9 mouse cellular contexts compared by ENCODE assay signal in the genomic region with DNA sequence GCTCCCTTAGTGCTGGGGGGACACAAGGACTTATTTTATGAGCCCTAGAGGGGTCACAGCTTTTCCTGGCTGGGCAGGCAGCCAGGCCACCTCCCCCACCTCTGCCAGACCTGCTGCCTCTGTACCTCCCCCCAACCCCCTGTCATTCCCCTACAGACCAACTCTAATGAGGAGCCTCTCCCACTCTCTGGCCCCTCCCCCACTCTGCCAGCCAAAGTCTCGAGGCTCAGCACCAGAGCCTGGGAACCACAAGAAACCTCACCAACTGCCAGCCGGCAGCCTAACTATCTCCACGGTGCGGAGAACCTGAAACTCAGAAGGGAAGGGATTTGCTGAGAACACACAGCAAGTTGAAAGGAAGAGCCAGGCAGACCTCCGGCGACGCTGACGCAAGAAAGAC. TPM values are rescaled to one million over a fixed set of nuclear protein-coding genes. Genes with fewer than 3 reads are reported as not detected.
DNase-seq lines count a peak whose midpoint lies in the region; ATAC-seq and TF ChIP-seq lines count a peak whose summit lies in the region.
"Had no signal": no experiment of that assay in that cellular context is flagged by ENCODE, and none has a peak within 500 bp of the region (broad histone marks: within the 10 kb centered on the region; RNA-seq: fewer than 3 reads in every experiment).

No protein-coding gene starts in this region.

- no peak for TF ChIP-seq POLR2A in lung, adult 2 months (IDR thresholded peaks at IDR 0.05; ENCODE audit: borderline replicate concordance, extremely low read depth, low read depth, low read length)

- no peak overlapping the region for H3K27ac ChIP-seq in lung, embryonic 14.5 days (ENCODE audit: low read depth)
- H3K27ac ChIP-seq in embryonic facial prominence, embryonic 15.5 days (replicated peaks): no peak overlapping the region
- no peak overlapping the region for H3K27ac ChIP-seq in intestine, embryonic 16.5 days (ENCODE audit: low read length)
- 0 out of 2 replicates have a peak overlapping the region, but pooled peaks have one; percentile 3 for H3K27ac ChIP-seq in neural tube, embryonic 14.5 days (ENCODE audit: low read depth, low read length)

- 5% methylated on average over 8 of the region's 8 CpGs for WGBS in lung, embryonic 14.5 days
- WGBS in lung, adult 2 months: 22% methylated on average over 8 of the region's 8 CpGs
- WGBS in embryonic facial prominence, embryonic 15.5 days: 2% methylated on average over 8 of the region's 8 CpGs
- 3% methylated on average over 8 of the region's 8 CpGs for whole genome bisulfite sequencing in intestine, embryonic 16.5 days
- WGBS in neural tube, embryonic 14.5 days: under 1% methylated on average over 8 of the region's 8 CpGs

- H3K4me3 ChIP-seq in lung, embryonic 14.5 days (ENCODE audit: low read depth, low read length): no peak overlapping the region
- no peak overlapping the region for H3K4me3 ChIP-seq in lung, adult 2 months (replicated peaks; ENCODE audit: extremely low read depth, low read depth, low read length)
- H3K4me3 ChIP-seq in embryonic facial prominence, embryonic 15.5 days (replicated peaks): 0 out of 2 replicates have a peak overlapping the region, but pooled peaks have one; percentile 7
- H3K4me3 ChIP-seq in intestine, embryonic 16.5 days (ENCODE audit: low read length): no peak overlapping the region
- no peak overlapping the region for H3K4me3 ChIP-seq in neural tube, embryonic 14.5 days (ENCODE audit: low read depth, low read length)

- no peak overlapping the region for H3K9ac ChIP-seq in lung, embryonic 14.5 days
- no peak overlapping the region for H3K9ac ChIP-seq in embryonic facial prominence, embryonic 15.5 days
- peak overlapping the region; percentile 15; the same call in 1 of the 2 replicates for H3K9ac ChIP-seq in intestine, embryonic 16.5 days (ENCODE audit: low read depth, low read length)
- H3K9ac ChIP-seq in neural tube, embryonic 14.5 days (replicated peaks; ENCODE audit: low read depth, low read length): 0 out of 2 replicates have a peak overlapping the region, but pooled peaks have one; percentile 21

- ATAC-seq in lung, embryonic 14.5 days (ENCODE audit: insufficient read depth): no peak
- ATAC-seq in embryonic facial prominence, embryonic 15.5 days (ENCODE audit: insufficient number of reproducible peaks, low FRiP score, low TSS enrichment, low read depth): no peak
- ATAC-seq in intestine, embryonic 16.5 days: no peak
- ATAC-seq in neural tube, embryonic 14.5 days (ENCODE audit: low read depth): no peak
- ATAC-seq in megakaryocyte progenitor cell, adult 5-6 weeks (replicated peaks; ENCODE audit: poor library complexity): no peak
- no peak for ATAC-seq in inflammation-experienced regulatory T-cells, adult 6 months

- H3K4me2 ChIP-seq in lung, embryonic 14.5 days: peak overlapping the region; percentile 19; the same call in 1 of the 2 replicates
- peak overlapping the region; percentile 21; the same call in 1 of the 2 replicates for H3K4me2 ChIP-seq in embryonic facial prominence, embryonic 15.5 days (replicated peaks)
- peak overlapping the region; percentile 20; the same call in 1 of the 2 replicates for H3K4me2 ChIP-seq in intestine, embryonic 16.5 days (ENCODE audit: low read depth, low read length)
- H3K4me2 ChIP-seq in neural tube, embryonic 14.5 days (ENCODE audit: low read depth, low read length): peak overlapping the region; percentile 28; the same call in 1 of the 2 replicates

- DNase-seq in lung, embryonic 14.5 days: peak; percentile 19
- DNase-seq in lung, adult 2 months: no peak
- no peak for DNase-seq in cerebellum, adult 8-10 months

- TF ChIP-seq CTCF in lung, embryonic 14.5 days (IDR thresholded peaks at IDR 0.05; ENCODE audit: low read depth): no peak
- TF ChIP-seq CTCF in lung, adult 2 months (IDR thresholded peaks at IDR 0.05; ENCODE audit: insufficient read depth, low read length): no peak

- H3K9me3 ChIP-seq in lung, embryonic 14.5 days (ENCODE audit: low read depth, low read length): no peaks in the 10 kb centered on the region
- H3K9me3 ChIP-seq in embryonic facial prominence, embryonic 15.5 days (replicated peaks): no peaks in the 10 kb centered on the region
- no peaks in the 10 kb centered on the region for H3K9me3 ChIP-seq in intestine, embryonic 16.5 days (ENCODE audit: control insufficient read depth, low read length)
- no peaks in the 10 kb centered on the region for H3K9me3 ChIP-seq in neural tube, embryonic 14.5 days (ENCODE audit: control insufficient read depth, low read length)

- no peaks in the 10 kb centered on the region for H3K4me1 ChIP-seq in lung, embryonic 14.5 days (ENCODE audit: insufficient read depth)
- H3K4me1 ChIP-seq in lung, adult 2 months (ENCODE audit: control insufficient read depth, insufficient read depth, low read length): no peaks in the 10 kb centered on the region
- peaks cover 43% of the 10 kb centered on the region for H3K4me1 ChIP-seq in embryonic facial prominence, embryonic 15.5 days
- peaks cover 9% of the 10 kb centered on the region for H3K4me1 ChIP-seq in intestine, embryonic 16.5 days (ENCODE audit: control insufficient read depth, insufficient read depth, low read length)
- H3K4me1 ChIP-seq in neural tube, embryonic 14.5 days (ENCODE audit: control insufficient read depth, insufficient read depth, low read length): peaks cover 7% of the 10 kb centered on the region; the same call in 1 of the 2 replicates

- peaks cover 4% of the 10 kb centered on the region; the same call in 1 of the 2 replicates for H3K27me3 ChIP-seq in lung, embryonic 14.5 days (ENCODE audit: insufficient read depth, low read length)
- H3K27me3 ChIP-seq in embryonic facial prominence, embryonic 15.5 days: peaks cover 2% of the 10 kb centered on the region; the same call in 1 of the 2 replicates
- no peaks in the 10 kb centered on the region for H3K27me3 ChIP-seq in intestine, embryonic 16.5 days (replicated peaks; ENCODE audit: control insufficient read depth, insufficient read depth, low read length)
- no peaks in the 10 kb centered on the region for H3K27me3 ChIP-seq in neural tube, embryonic 14.5 days (ENCODE audit: control insufficient read depth, insufficient read depth, low read length)

- H3K36me3 ChIP-seq in lung, embryonic 14.5 days (ENCODE audit: insufficient read depth): no peaks in the 10 kb centered on the region
- no peaks in the 10 kb centered on the region for H3K36me3 ChIP-seq in embryonic facial prominence, embryonic 15.5 days
- no peaks in the 10 kb centered on the region for H3K36me3 ChIP-seq in intestine, embryonic 16.5 days (ENCODE audit: control insufficient read depth, insufficient read depth, low read length)
- H3K36me3 ChIP-seq in neural tube, embryonic 14.5 days (ENCODE audit: control insufficient read depth, insufficient read depth, low read length): no peaks in the 10 kb centered on the region

RNA-seq across cellular contexts. Expression of a gene that starts 1.7 kb away (rescaled TPM):
- 0.34 and 0.41 TPM in 2 replicates for polyA plus RNA-seq in lung, embryonic 14.5 days (2014; fragmentation: Nextera tagmentation; extraction: Ambion mirVana)
- polyA plus RNA-seq in lung, adult 2 months (2012; rRNA removed): 0.37 and 0.59 TPM in 2 replicates
- polyA plus RNA-seq in embryonic facial prominence, embryonic 15.5 days (2015; fragmentation: Nextera tagmentation; extraction: Ambion mirVana): 1.7 and 2.2 TPM in 2 replicates
- 0.69 and 0.79 TPM in 2 replicates for polyA plus RNA-seq in intestine, embryonic 16.5 days (2015; fragmentation: Nextera tagmentation; extraction: Ambion mirVana)
- 0.40 and 0.59 TPM in 2 replicates for polyA plus RNA-seq in neural tube, embryonic 14.5 days (2014; fragmentation: Nextera tagmentation; extraction: Ambion mirVana)
- not detected in 2 replicates for total RNA-seq in megakaryocyte progenitor cell, adult 5-6 weeks (2015)
- total RNA-seq in megakaryocyte progenitor cell, adult 5-6 weeks (2017): not detected in 2 replicates
- not detected for polyA plus RNA-seq in inflammation-experienced regulatory T-cells, adult 6 months (2017; shearing (Covaris generic))

RNA-seq across cellular contexts. Expression of a gene that starts 2.9 kb away (rescaled TPM):
- not detected in 2 replicates for polyA plus RNA-seq in lung, embryonic 14.5 days (2014; fragmentation: Nextera tagmentation; extraction: Ambion mirVana)
- polyA plus RNA-seq in lung, adult 2 months (2012; rRNA removed): not detected in 2 replicates
- polyA plus RNA-seq in embryonic facial prominence, embryonic 15.5 days (2015; fragmentation: Nextera tagmentation; extraction: Ambion mirVana): 0.27 TPM in 1 of 2 replicates, not detected in the other
- polyA plus RNA-seq in intestine, embryonic 16.5 days (2015; fragmentation: Nextera tagmentation; extraction: Ambion mirVana): 0.18 TPM in 1 of 2 replicates, not detected in the other
- not detected in 2 replicates for polyA plus RNA-seq in neural tube, embryonic 14.5 days (2014; fragmentation: Nextera tagmentation; extraction: Ambion mirVana)
- not detected in 2 replicates for total RNA-seq in megakaryocyte progenitor cell, adult 5-6 weeks (2015)
- not detected in 2 replicates for total RNA-seq in megakaryocyte progenitor cell, adult 5-6 weeks (2017)
- not detected for polyA plus RNA-seq in inflammation-experienced regulatory T-cells, adult 6 months (2017; shearing (Covaris generic))
- total RNA-seq: layer of hippocampus, adult 8-10 months had no signal

RNA-seq across cellular contexts. Expression of a gene that starts 12.8 kb away (rescaled TPM):
- polyA plus RNA-seq in lung, embryonic 14.5 days (2014; fragmentation: Nextera tagmentation; extraction: Ambion mirVana): 23.5 and 24.6 TPM in 2 replicates
- 7.1 and 9.1 TPM in 2 replicates for polyA plus RNA-seq in lung, adult 2 months (2012; rRNA removed)
- polyA plus RNA-seq in embryonic facial prominence, embryonic 15.5 days (2015; fragmentation: Nextera tagmentation; extraction: Ambion mirVana): 22.5 and 23.3 TPM in 2 replicates
- polyA plus RNA-seq in intestine, embryonic 16.5 days (2015; fragmentation: Nextera tagmentation; extraction: Ambion mirVana): 11.1 and 12.7 TPM in 2 replicates
- polyA plus RNA-seq in neural tube, embryonic 14.5 days (2014; fragmentation: Nextera tagmentation; extraction: Ambion mirVana): 14.3 and 16.3 TPM in 2 replicates
- 9.6 and 12.7 TPM in 2 replicates for total RNA-seq in megakaryocyte progenitor cell, adult 5-6 weeks (2015)
- total RNA-seq in megakaryocyte progenitor cell, adult 5-6 weeks (2017): 30.7 and 44.6 TPM in 2 replicates
- 10 to 100 TPM; 30.4 to 48.2 (median 47.9) TPM for polyA plus RNA-seq in inflammation-experienced regulatory T-cells, adult 6 months (2017; shearing (Covaris generic))

RNA-seq across cellular contexts. Expression of a gene that starts 13.4 kb away (rescaled TPM):
- 52.0 and 52.9 TPM in 2 replicates for polyA plus RNA-seq in lung, embryonic 14.5 days (2014; fragmentation: Nextera tagmentation; extraction: Ambion mirVana)
- polyA plus RNA-seq in lung, adult 2 months (2012; rRNA removed): 13.5 and 24.0 TPM in 2 replicates
- 52.1 and 65.6 TPM in 2 replicates for polyA plus RNA-seq in embryonic facial prominence, embryonic 15.5 days (2015; fragmentation: Nextera tagmentation; extraction: Ambion mirVana)
- polyA plus RNA-seq in intestine, embryonic 16.5 days (2015; fragmentation: Nextera tagmentation; extraction: Ambion mirVana): 84.5 and 92.8 TPM in 2 replicates
- 69.6 and 74.9 TPM in 2 replicates for polyA plus RNA-seq in neural tube, embryonic 14.5 days (2014; fragmentation: Nextera tagmentation; extraction: Ambion mirVana)
- 39.6 and 40.4 TPM in 2 replicates for total RNA-seq in megakaryocyte progenitor cell, adult 5-6 weeks (2015)
- total RNA-seq in megakaryocyte progenitor cell, adult 5-6 weeks (2017): 51.5 and 55.1 TPM in 2 replicates
- 10 to 100 TPM; 34.5 to 47.4 (median 36.3) TPM for polyA plus RNA-seq in inflammation-experienced regulatory T-cells, adult 6 months (2017; shearing (Covaris generic))

Comparison
In these comparisons a context has a peak if more than half of its experiments do, and no peak if none do; other contexts are left out.
1. H3K9ac ChIP-seq: peak in intestine, embryonic 16.5 days (single experiment) and neural tube, embryonic 14.5 days (single experiment); none in lung, embryonic 14.5 days (single experiment) and embryonic facial prominence, embryonic 15.5 days (single experiment).
2. Peak in every context shown above with its lines, with median percentiles within 50 percentile points of each other: H3K4me2 ChIP-seq.